Mouse (Mus musculus): ENCODE data around the gene Scarb2. TPM values are rescaled to one million over a fixed set of nuclear protein-coding genes. Genes with fewer than 3 reads are reported as not detected.

Gene Scarb2
- polyA plus RNA-seq, 1 experiment: 8.4 TPM

GRCm38 (mm10) chr5:92445016-92445415 lies 61.6 kb downstream of the Scarb2 start:
- Histone ChIP-seq H3K27me3 (ENCODE audit: control insufficient read depth, insufficient read depth, low read length) (no peaks in the 10 kb centered on the region), H3K4me1 (ENCODE audit: control insufficient read depth, insufficient read depth, insufficient read length, low read length) (no peaks in the 10 kb centered on the region), H3K36me3 (ENCODE audit: control insufficient read depth, insufficient read depth, low read length) (peaks cover 44% of the 10 kb centered on the region), H3K4me3 (ENCODE audit: low read depth, low read length) (no peak overlapping the region), H3K27ac (ENCODE audit: insufficient read depth, low read depth, low read length) (no peak overlapping the region)
- no peak for TF ChIP-seq CTCF (IDR thresholded peaks at IDR 0.05; ENCODE audit: extremely low read depth, insufficient read length, insufficient replicate concordance, low read depth, low read length)
- TF ChIP-seq POLR2A (IDR thresholded peaks at IDR 0.05; ENCODE audit: low read depth, low read length): no peak
- WGBS: 90% methylated on average over 2 of the region's 2 CpGs

- H3K4me3 ChIP-seq (ENCODE audit: low read depth, low read length): no peak overlapping the region
- no peaks in the 10 kb centered on the region for H3K27me3 ChIP-seq (ENCODE audit: control insufficient read depth, insufficient read depth, low read length)
- 73% methylated on average over 7 of the region's 7 CpGs for WGBS
- H3K27ac ChIP-seq (ENCODE audit: insufficient read depth, low read depth, low read length): no peak overlapping the region
- H3K36me3 ChIP-seq (ENCODE audit: control insufficient read depth, insufficient read depth, low read length): peaks cover 27% of the 10 kb centered on the region
- H3K4me1 ChIP-seq (ENCODE audit: control insufficient read depth, insufficient read depth, insufficient read length, low read length): no peaks in the 10 kb centered on the region
- no peak for TF ChIP-seq POLR2A (IDR thresholded peaks at IDR 0.05; ENCODE audit: low read depth, low read length)
- no peak for TF ChIP-seq CTCF (IDR thresholded peaks at IDR 0.05; ENCODE audit: extremely low read depth, insufficient read length, insufficient replicate concordance, low read depth, low read length)
These were observed 63.7 kb downstream of the Scarb2 start for GRCm38 (mm10) chr5:92442914-92443313.

- Histone ChIP-seq H3K4me3 (ENCODE audit: low read depth, low read length) (no peak overlapping the region), H3K27ac (ENCODE audit: insufficient read depth, low read depth, low read length) (no peak overlapping the region), H3K36me3 (ENCODE audit: control insufficient read depth, insufficient read depth, low read length) (peaks cover 15% of the 10 kb centered on the region), H3K27me3 (ENCODE audit: control insufficient read depth, insufficient read depth, low read length) (no peaks in the 10 kb centered on the region), H3K4me1 (ENCODE audit: control insufficient read depth, insufficient read depth, insufficient read length, low read length) (no peaks in the 10 kb centered on the region)
- TF ChIP-seq CTCF (IDR thresholded peaks at IDR 0.05; ENCODE audit: extremely low read depth, insufficient read length, insufficient replicate concordance, low read depth, low read length) (no peak), POLR2A (IDR thresholded peaks at IDR 0.05; ENCODE audit: low read depth, low read length) (no peak)
- 65% methylated on average over 5 of the region's 5 CpGs for WGBS
These were observed 65.1 kb downstream of the Scarb2 start for GRCm38 (mm10) chr5:92441494-92441893.

GRCm38 (mm10) chr5:92438540-92438939 lies 68.1 kb downstream of the Scarb2 start:
- no peaks in the 10 kb centered on the region; the same call in 1 of the 2 replicates for H3K4me1 ChIP-seq (ENCODE audit: control insufficient read depth, insufficient read depth, insufficient read length, low read length)
- no peaks in the 10 kb centered on the region for H3K27me3 ChIP-seq (ENCODE audit: control insufficient read depth, insufficient read depth, low read length)
- H3K4me3 ChIP-seq (ENCODE audit: low read depth, low read length): no peak overlapping the region
- no peak overlapping the region for H3K27ac ChIP-seq (ENCODE audit: insufficient read depth, low read depth, low read length)
- peaks cover 4% of the 10 kb centered on the region for H3K36me3 ChIP-seq (ENCODE audit: control insufficient read depth, insufficient read depth, low read length)
- TF ChIP-seq CTCF (IDR thresholded peaks at IDR 0.05; ENCODE audit: extremely low read depth, insufficient read length, insufficient replicate concordance, low read depth, low read length) (no peak), POLR2A (IDR thresholded peaks at IDR 0.05; ENCODE audit: low read depth, low read length) (no peak)
- WGBS: 80% methylated on average over 8 of the region's 8 CpGs

- no peaks in the 10 kb centered on the region for H3K27me3 ChIP-seq (ENCODE audit: control insufficient read depth, insufficient read depth, low read length)
- peak within 1 kb of the TSS; percentile 100 for H3K4me3 ChIP-seq (ENCODE audit: low read depth, low read length)
- under 1% methylated on average over 34 of the region's 34 CpGs for WGBS
- no peaks in the 10 kb centered on the region; the same call in 1 of the 2 replicates for H3K4me1 ChIP-seq (ENCODE audit: control insufficient read depth, insufficient read depth, insufficient read length, low read length)
- H3K27ac ChIP-seq (ENCODE audit: insufficient read depth, low read depth, low read length): peak within 1 kb of the TSS; percentile 62
- H3K36me3 ChIP-seq (ENCODE audit: control insufficient read depth, insufficient read depth, low read length): peaks cover 2% of the 10 kb centered on the region; the same call in 1 of the 2 replicates
- TF ChIP-seq POLR2A (IDR thresholded peaks at IDR 0.05; ENCODE audit: low read depth, low read length) (peak; percentile 91), CTCF (IDR thresholded peaks at IDR 0.05; ENCODE audit: extremely low read depth, insufficient read length, insufficient replicate concordance, low read depth, low read length) (0 out of 2 replicates have a peak, but pooled peaks have one; percentile 10)
These were observed 71.5 kb downstream of the Scarb2 start, which contains the start of gene Nup54 for GRCm38 (mm10) chr5:92435025-92435584. Gene Nup54, minus strand, starts transcription at chr5:92435219.

- WGBS: under 1% methylated on average over 34 of the region's 39 CpGs
- Histone ChIP-seq H3K4me1 (ENCODE audit: control insufficient read depth, insufficient read depth, insufficient read length, low read length) (no peaks in the 10 kb centered on the region; the same call in 1 of the 2 replicates), H3K27ac (ENCODE audit: insufficient read depth, low read depth, low read length) (peak overlapping the region; percentile 62), H3K36me3 (ENCODE audit: control insufficient read depth, insufficient read depth, low read length) (peaks cover 2% of the 10 kb centered on the region; the same call in 1 of the 2 replicates), H3K4me3 (ENCODE audit: low read depth, low read length) (peak overlapping the region; percentile 100), H3K27me3 (ENCODE audit: control insufficient read depth, insufficient read depth, low read length) (no peaks in the 10 kb centered on the region)
- no peak for TF ChIP-seq CTCF (IDR thresholded peaks at IDR 0.05; ENCODE audit: extremely low read depth, insufficient read length, insufficient replicate concordance, low read depth, low read length)
- TF ChIP-seq POLR2A (IDR thresholded peaks at IDR 0.05; ENCODE audit: low read depth, low read length): no peak
These were observed 72.1 kb downstream of the Scarb2 start for GRCm38 (mm10) chr5:92434571-92434985.

- Histone ChIP-seq H3K27ac (ENCODE audit: insufficient read depth, low read depth, low read length) (0 out of 2 replicates have a peak overlapping the region, but pooled peaks have one; percentile 7), H3K4me1 (ENCODE audit: control insufficient read depth, insufficient read depth, insufficient read length, low read length) (no peaks in the 10 kb centered on the region; the same call in 1 of the 2 replicates), H3K27me3 (ENCODE audit: control insufficient read depth, insufficient read depth, low read length) (no peaks in the 10 kb centered on the region), H3K36me3 (ENCODE audit: control insufficient read depth, insufficient read depth, low read length) (peaks cover 5% of the 10 kb centered on the region), H3K4me3 (ENCODE audit: low read depth, low read length) (peak overlapping the region; percentile 100)
- TF ChIP-seq CTCF (IDR thresholded peaks at IDR 0.05; ENCODE audit: extremely low read depth, insufficient read length, insufficient replicate concordance, low read depth, low read length): no peak
- no peak for TF ChIP-seq POLR2A (IDR thresholded peaks at IDR 0.05; ENCODE audit: low read depth, low read length)
- under 1% methylated on average over 12 of the region's 12 CpGs for WGBS
These were observed 72.6 kb downstream of the Scarb2 start for GRCm38 (mm10) chr5:92434070-92434469.
